11 mouse cellular contexts compared by ENCODE assay signal in genomic region chr9:111478853-111479490, GRCm38 (mm10). TPM values are rescaled to one million over a fixed set of nuclear protein-coding genes. Genes with fewer than 3 reads are reported as not detected.
A peak's percentile ranks its signal among the peaks of the same experiment; 100 is the strongest.
DNase-seq lines count a peak whose midpoint lies in the region; ATAC-seq lines count a peak whose summit lies in the region.
"Had no signal": no experiment of that assay in that cellular context is flagged by ENCODE, and none has a peak within 500 bp of the region (broad histone marks: within the 10 kb centered on the region; RNA-seq: fewer than 3 reads in every experiment).

No protein-coding gene starts in this region.

- no peaks in the 10 kb centered on the region for H3K9me3 ChIP-seq in heart, embryonic 11.5 days (replicated peaks; ENCODE audit: control insufficient read depth, low read length)
- no peaks in the 10 kb centered on the region for H3K9me3 ChIP-seq in hindbrain, embryonic 15.5 days
- H3K9me3 ChIP-seq: embryonic facial prominence, embryonic 12.5 days; heart, embryonic 13.5 days had no signal

- no peak overlapping the region for H3K4me2 ChIP-seq in heart, embryonic 11.5 days
- H3K4me2 ChIP-seq in hindbrain, embryonic 15.5 days: no peak overlapping the region
- H3K4me2 ChIP-seq: embryonic facial prominence, embryonic 12.5 days; heart, embryonic 13.5 days had no signal

- no peak overlapping the region for H3K9ac ChIP-seq in heart, embryonic 11.5 days (ENCODE audit: low read depth, low read length)
- no peak overlapping the region for H3K9ac ChIP-seq in hindbrain, embryonic 15.5 days
- H3K9ac ChIP-seq: embryonic facial prominence, embryonic 12.5 days; heart, embryonic 13.5 days had no signal

- no peak overlapping the region for H3K27ac ChIP-seq in heart, embryonic 11.5 days (ENCODE audit: low read depth, low read length)
- no peak overlapping the region for H3K27ac ChIP-seq in hindbrain, embryonic 15.5 days (replicated peaks)
- H3K27ac ChIP-seq: embryonic facial prominence, embryonic 12.5 days; heart, embryonic 13.5 days had no signal

- 52% methylated on average over 7 of the region's 7 CpGs for WGBS in heart, embryonic 11.5 days (ENCODE audit: insufficient replicate concordance)
- WGBS in hindbrain, embryonic 15.5 days: 67% methylated on average over 7 of the region's 7 CpGs

- H3K27me3 ChIP-seq in heart, embryonic 11.5 days (ENCODE audit: control insufficient read depth, insufficient read depth, low read length): no peaks in the 10 kb centered on the region
- no peaks in the 10 kb centered on the region for H3K27me3 ChIP-seq in hindbrain, embryonic 15.5 days
- H3K27me3 ChIP-seq: embryonic facial prominence, embryonic 12.5 days; heart, embryonic 13.5 days had no signal

- intact Hi-C loops in heart, postnatal 10 days (cut with DNase I): loop anchor here (1.0 to 5.0 kb wide), 3 partner anchors 52 to 189 kb away; no protein-coding TSS in a partner anchor

- DNase-seq in heart, postnatal 10 days: peak; percentile 9 to 25
- DNase-seq in 3T3-L1 (ENCODE audit: low read depth, low spot score): peak; percentile 27
- peak; percentile 43 for DNase-seq in Muller cell, postnatal 12 days (ENCODE audit: inconsistent ontology term)
- no peak for DNase-seq in testis, postnatal 10 days (ENCODE audit: low spot score)
- DNase-seq in right cerebral cortex, postnatal 4 days: no peak

- H3K36me3 ChIP-seq in heart, embryonic 11.5 days (ENCODE audit: control insufficient read depth, insufficient read depth, low read length): no peaks in the 10 kb centered on the region
- no peaks in the 10 kb centered on the region for H3K36me3 ChIP-seq in hindbrain, embryonic 15.5 days
- H3K36me3 ChIP-seq: embryonic facial prominence, embryonic 12.5 days; heart, embryonic 13.5 days had no signal

- H3K4me1 ChIP-seq in heart, embryonic 11.5 days (ENCODE audit: control insufficient read depth, insufficient read depth, low read length): no peaks in the 10 kb centered on the region
- peaks cover 22% of the 10 kb centered on the region for H3K4me1 ChIP-seq in hindbrain, embryonic 15.5 days (replicated peaks)

- H3K4me3 ChIP-seq in heart, embryonic 11.5 days (ENCODE audit: low read depth, low read length): no peak overlapping the region
- H3K4me3 ChIP-seq in hindbrain, embryonic 15.5 days: no peak overlapping the region
- H3K4me3 ChIP-seq: embryonic facial prominence, embryonic 12.5 days; heart, embryonic 13.5 days had no signal

- ATAC-seq in heart, embryonic 11.5 days (replicated peaks; ENCODE audit: insufficient number of reproducible peaks, low FRiP score, low TSS enrichment): no peak
- 0 out of 2 replicates have a peak, but pooled peaks have one; percentile 46 for ATAC-seq in hindbrain, embryonic 15.5 days (ENCODE audit: low FRiP score, low read depth)
- ATAC-seq in frontal cortex, adult (ENCODE audit: low TSS enrichment): no peak

RNA-seq across cellular contexts. Expression of gene Dclk3, which starts 40.1 kb away (rescaled TPM):
- under 1 TPM; 0.41 to 0.60 TPM for total RNA-seq in heart, postnatal 10 days (2021)
- polyA plus RNA-seq in heart, embryonic 11.5 days (2014; fragmentation: Nextera tagmentation; extraction: Ambion mirVana): 1.3 and 2.0 TPM in 2 replicates
- 6.7 and 7.6 TPM in 2 replicates for polyA plus RNA-seq in hindbrain, embryonic 15.5 days (2015; fragmentation: Nextera tagmentation; extraction: Ambion mirVana)
- total RNA-seq: monocyte, adult 5-6 weeks had no signal

Comparison
In these comparisons a context has a peak if more than half of its experiments do, and no peak if none do; other contexts are left out.
1. DNase-seq: peak in heart, postnatal 10 days (2 of 2), 3T3-L1 (single experiment) and Muller cell, postnatal 12 days (single experiment); none in testis, postnatal 10 days (single experiment) and right cerebral cortex, postnatal 4 days (single experiment).